Mouse (Mus musculus) ES-E14 (cell line): ENCODE measurements around the gene Nwd1. TPM values are rescaled to one million over a fixed set of nuclear protein-coding genes. Genes with fewer than 3 reads are reported as not detected.
A peak's percentile ranks its signal among the peaks of the same experiment; 100 is the strongest.

Experiments
- DNase-seq: peaks from one replicate; pipeline ENCODE4 v3.0.0-alpha.2; 2013; ENCODE audit warnings: low read depth, low spot score
- H3K27ac ChIP-seq: 2 replicates; pipeline ENCODE4 v1.5.1; 2012; ENCODE audit warnings: low read depth, mild to moderate bottlenecking, low read length, moderate library complexity, mixed read lengths; ENCODE audit not compliant: poor library complexity, insufficient read depth, severe bottlenecking
- H3K36me3 ChIP-seq: 2 replicates; pipeline ENCODE4 v1.6.1; 2012; ENCODE audit warnings: mild to moderate bottlenecking, low read length, moderate library complexity, mixed read lengths; ENCODE audit not compliant: control insufficient read depth, poor library complexity, insufficient read depth, severe bottlenecking
- H3K4me1 ChIP-seq, 2 experiments: fragments of 150-350 bp in 1 of 2; sonication (generic) in 1 of 2; 2 replicates each; pipeline ENCODE4 v1.6.1; 2012; ENCODE audit warnings: low read length in 2 of 2, mild to moderate bottlenecking in 1 of 2, mixed read lengths in 1 of 2; ENCODE audit not compliant: control insufficient read depth in 2 of 2, insufficient read depth in 2 of 2, poor library complexity in 1 of 2
- H3K4me3 ChIP-seq, 2 experiments: fragments of 150-350 bp in 1 of 2; sonication (generic) in 1 of 2; 2 replicates each; pipeline ENCODE4 v1.5.1; 2012; ENCODE audit warnings: low read length in 2 of 2, low read depth in 1 of 2, mild to moderate bottlenecking in 1 of 2, mixed read lengths in 1 of 2; ENCODE audit not compliant: insufficient read depth in 1 of 2, poor library complexity in 1 of 2, severe bottlenecking in 1 of 2
- H3K9ac ChIP-seq: 2 replicates; pipeline ENCODE4 v1.6.1; 2012; ENCODE audit warnings: low read depth, mild to moderate bottlenecking, low read length, mixed read lengths; ENCODE audit not compliant: poor library complexity, insufficient read depth, severe bottlenecking
- H3K9me3 ChIP-seq: fragments of 150-350 bp; sonication (generic); 2 replicates; pipeline ENCODE4 v1.6.1; 2012; ENCODE audit warnings: low read depth, mild to moderate bottlenecking, low read length; ENCODE audit not compliant: control insufficient read depth, insufficient read depth
- CHD2 ChIP-seq: IDR thresholded peaks from 2 replicates; pipeline ENCODE4 v1.6.1; 2014; ENCODE audit warnings: mild to moderate bottlenecking, low read depth, low read length, inconsistent platforms
- HCFC1 ChIP-seq: IDR thresholded peaks from 2 replicates; pipeline ENCODE4 v1.6.1; 2012; ENCODE audit warnings: low read length, inconsistent platforms, borderline replicate concordance; ENCODE audit not compliant: insufficient read depth
- MAFK ChIP-seq: IDR thresholded peaks from 2 replicates; pipeline ENCODE4 v1.6.1; 2014; ENCODE audit warnings: mild to moderate bottlenecking, low read depth, low read length, inconsistent platforms; ENCODE audit not compliant: insufficient read depth
- ZC3H11A ChIP-seq: IDR thresholded peaks from 2 replicates; pipeline ENCODE4 v1.6.1; 2012; ENCODE audit warnings: low read depth, mild to moderate bottlenecking, inconsistent platforms, low read length, borderline replicate concordance
- ZNF384 ChIP-seq: IDR thresholded peaks from 2 replicates; pipeline ENCODE4 v1.6.1; 2012; ENCODE audit warnings: low read depth, low read length, inconsistent platforms
- in situ Hi-C, 2 experiments: fragments of 600-800 bp; cut with MboI; formaldehyde crosslinking; loops; one replicate each; pipeline ENCODE4 v1.15.1; 2025; ENCODE audit warnings: low sequenced_read_pairs in 2 of 2, inconsistent platforms in 1 of 2; ENCODE audit not compliant: unreplicated experiment in 2 of 2
- total RNA-seq: library from RNA; depleted of rRNA; stranded (reverse); fragments of 300-350 nt; gene quantifications from 2 replicates; pipeline ENCODE4 v1.2.3, GENCODE M21; 2012

The Nwd1 gene
- total RNA-seq, 1 experiment: 0.76 TPM

- H3K9me3 ChIP-seq: no peaks in the 10 kb centered on the region
- no peak overlapping the region for H3K4me3 ChIP-seq
- peak overlapping the region; percentile 56; the same call in 1 of the 2 replicates for H3K9ac ChIP-seq
- in situ Hi-C loops: no loop called here
- peak; percentile 90 for DNase-seq
- H3K4me1 ChIP-seq: peaks cover 0 to 9% of the 10 kb centered on the region in 2 experiments; a peak in 2 of 4 replicates
- peak overlapping the region; percentile 94 for H3K27ac ChIP-seq
- no peak for TF ChIP-seq ZNF384
- 0 out of 2 replicates have a peak, but pooled peaks have one; percentile 11 for TF ChIP-seq MAFK
- H3K36me3 ChIP-seq: no peaks in the 10 kb centered on the region
Measured at GRCm38 (mm10) chr8:72654565-72655521, 8.3 kb downstream of the Nwd1 start.

- Histone ChIP-seq H3K4me3 (no peak overlapping the region), H3K27ac (peak overlapping the region; percentile 94), H3K4me1 (peaks cover 0 to 9% of the 10 kb centered on the region in 2 experiments; a peak in 2 of 4 replicates), H3K9ac (peak overlapping the region; percentile 56; the same call in 1 of the 2 replicates), H3K36me3 (no peaks in the 10 kb centered on the region), H3K9me3 (no peaks in the 10 kb centered on the region)
- DNase-seq: no peak
- no peak for TF ChIP-seq HCFC1
- TF ChIP-seq MAFK: no peak
- no peak for TF ChIP-seq CHD2
- no peak for TF ChIP-seq ZC3H11A
- TF ChIP-seq ZNF384: no peak
- in situ Hi-C loops: no loop called here
Measured at GRCm38 (mm10) chr8:72655522-72655912, 9.0 kb downstream of the Nwd1 start.

- no peaks in the 10 kb centered on the region for H3K36me3 ChIP-seq
- in situ Hi-C loops: no loop called here
- no peak overlapping the region for H3K9ac ChIP-seq
- no peak overlapping the region for H3K4me3 ChIP-seq
- TF ChIP-seq ZNF384: no peak
- H3K9me3 ChIP-seq: no peaks in the 10 kb centered on the region
- H3K27ac ChIP-seq: no peak overlapping the region
- DNase-seq: peak; percentile 60
- H3K4me1 ChIP-seq: peaks cover 0 to 13% of the 10 kb centered on the region in 2 experiments; a peak in 2 of 4 replicates
Measured at GRCm38 (mm10) chr8:72659967-72660366, 13.5 kb downstream of the Nwd1 start.

GRCm38 (mm10) chr8:72664107-72664652, 17.7 kb downstream of the Nwd1 start:
- Histone ChIP-seq H3K9me3 (no peaks in the 10 kb centered on the region), H3K4me1 (peaks cover 1 to 12% of the 10 kb centered on the region in 2 experiments; a peak in 2 of 4 replicates), H3K9ac (no peak overlapping the region), H3K36me3 (no peaks in the 10 kb centered on the region), H3K27ac (no peak overlapping the region; the same call in 1 of the 2 replicates), H3K4me3 (no peak overlapping the region)
- DNase-seq: no peak
- in situ Hi-C loops: no loop called here
- no peak for TF ChIP-seq CHD2
- TF ChIP-seq ZNF384: peak; percentile 79
- no peak for TF ChIP-seq ZC3H11A
